12 mouse cellular contexts compared by ENCODE assay signal in the genomic region with DNA sequence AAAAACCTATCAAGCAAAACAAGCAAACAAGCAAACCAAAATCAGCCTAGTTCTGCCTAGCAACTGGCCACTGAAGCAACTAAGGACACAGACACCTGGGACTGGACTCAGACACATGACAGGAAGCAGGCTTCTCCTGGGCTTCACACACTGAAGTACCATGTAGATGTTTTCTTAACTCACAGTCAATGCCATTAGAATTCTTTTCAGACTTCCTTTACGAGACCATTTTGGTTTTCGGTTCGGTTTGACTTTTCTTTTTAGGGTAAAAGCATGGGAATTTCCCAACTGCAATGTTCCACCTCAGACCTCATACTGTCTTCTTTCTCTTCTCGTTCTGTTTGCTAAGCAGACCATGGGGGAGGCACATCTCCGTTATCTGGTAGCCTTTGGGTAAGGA.
DNase-seq lines count a peak whose midpoint lies in the region; TF ChIP-seq lines count a peak whose summit lies in the region.
"Had no signal": no experiment of that assay in that cellular context is flagged by ENCODE, and none has a peak within 500 bp of the region (broad histone marks: within the 10 kb centered on the region; RNA-seq: fewer than 3 reads in every experiment).

No protein-coding gene starts in this region.

- no peaks in the 10 kb centered on the region for H3K79me2 ChIP-seq in macrophage (ENCODE audit: inconsistent target)

- 24% methylated on average over 5 of the region's 5 CpGs for whole genome bisulfite sequencing in bone marrow, adult 2 months
- 23% methylated on average over 5 of the region's 5 CpGs for WGBS in macrophage (ENCODE audit: missing documents)
- WGBS in cerebellum, adult 2 months: 93% methylated on average over 5 of the region's 5 CpGs

- H3K27ac ChIP-seq in bone marrow, adult 2 months (ENCODE audit: control insufficient read depth, insufficient read depth, low read depth, low read length, poor library complexity): peak overlapping the region; percentile 76; the same call in 1 of the 2 replicates
- H3K27ac ChIP-seq in macrophage: peak overlapping the region; percentile 76
- no peak overlapping the region for H3K27ac ChIP-seq in cerebellum, adult 2 months (ENCODE audit: insufficient read depth, low read length)
- H3K27ac ChIP-seq: neural tube, embryonic 12.5 days had no signal

- TF ChIP-seq CTCF in bone marrow, adult 2 months (IDR thresholded peaks at IDR 0.05; ENCODE audit: control insufficient read depth, insufficient read depth, low read length): no peak
- TF ChIP-seq CTCF in cerebellum, adult 2 months (IDR thresholded peaks at IDR 0.05; ENCODE audit: borderline replicate concordance, insufficient read depth, low read depth, low read length): no peak

- H3K4me3 ChIP-seq in bone marrow, adult 2 months (replicated peaks; ENCODE audit: control insufficient read depth, low read depth, low read length): no peak overlapping the region
- no peak overlapping the region for H3K4me3 ChIP-seq in macrophage (ENCODE audit: inconsistent target)
- H3K4me3 ChIP-seq in cerebellum, adult 2 months (replicated peaks; ENCODE audit: insufficient read depth, low read depth, low read length): no peak overlapping the region
- H3K4me3 ChIP-seq: erythroblast, embryonic 14.5 days; limb, embryonic 10.5 days; megakaryocyte, embryonic 14.5 days; neural tube, embryonic 12.5 days had no signal

- DNase-seq in spleen, postnatal 36 days (ENCODE audit: low spot score in 2 of 2): peak; percentile 60 to 64
- no peak for DNase-seq in spleen, postnatal 4 days (ENCODE audit: low spot score in 2 of 2)
- no peak for DNase-seq in adrenal gland, postnatal 25 days
- no peak for DNase-seq in cerebellum, adult 18-20 months
- no peak for DNase-seq in cerebellum, adult 2 months
- DNase-seq: right cerebral cortex, adult 18-20 months had no signal

- H3K27me3 ChIP-seq in cerebellum, adult 2 months (ENCODE audit: control insufficient read depth, insufficient read depth, low read length): no peaks in the 10 kb centered on the region
- H3K27me3 ChIP-seq: megakaryocyte, embryonic 14.5 days; neural tube, embryonic 12.5 days had no signal

- no peak for TF ChIP-seq POLR2A in bone marrow, adult 2 months (IDR thresholded peaks at IDR 0.05; ENCODE audit: borderline replicate concordance, control insufficient read depth, low read depth, low read length)
- TF ChIP-seq POLR2A in cerebellum, adult 2 months (IDR thresholded peaks at IDR 0.05; ENCODE audit: borderline replicate concordance, insufficient read depth, low read length): no peak

- H3K36me3 ChIP-seq in macrophage (ENCODE audit: inconsistent target): no peaks in the 10 kb centered on the region
- H3K36me3 ChIP-seq: limb, embryonic 10.5 days; neural tube, embryonic 12.5 days had no signal

- peaks cover 5% of the 10 kb centered on the region for H3K4me1 ChIP-seq in bone marrow, adult 2 months (ENCODE audit: control insufficient read depth, insufficient read depth, low read length)
- no peaks in the 10 kb centered on the region for H3K4me1 ChIP-seq in cerebellum, adult 2 months (ENCODE audit: control insufficient read depth, insufficient read depth, low read length)
- H3K4me1 ChIP-seq: neural tube, embryonic 12.5 days had no signal

Comparison
In these comparisons a context has a peak if more than half of its experiments do, and no peak if none do; other contexts are left out.
1. DNase-seq: peak in spleen, postnatal 36 days (2 of 2); none in spleen, postnatal 4 days (0 of 2), adrenal gland, postnatal 25 days (single experiment), cerebellum, adult 18-20 months (0 of 2) and cerebellum, adult 2 months (0 of 2).